Mouse (Mus musculus): ENCODE results near the gene Eif4g2. TPM values are rescaled to one million over a fixed set of nuclear protein-coding genes. Genes with fewer than 3 reads are reported as not detected.

Eif4g2 gene
- polyA plus RNA-seq, 1 experiment from 2014 or later: 1,010 TPM

GRCm38 (mm10) chr7:111121522-111121921 lies 38.7 kb upstream of the Eif4g2 start:
- no peak for TF ChIP-seq CTCF (IDR thresholded peaks at IDR 0.05; ENCODE audit: low read depth)
- Histone ChIP-seq H3K27ac (ENCODE audit: low read depth) (peak overlapping the region; percentile 99), H3K27me3 (ENCODE audit: insufficient read depth, low read length) (no peaks in the 10 kb centered on the region), H3K4me1 (ENCODE audit: insufficient read depth) (peaks cover 9% of the 10 kb centered on the region), H3K9me3 (ENCODE audit: low read depth, low read length) (no peaks in the 10 kb centered on the region), H3K9ac (peak overlapping the region; percentile 85), H3K36me3 (ENCODE audit: insufficient read depth) (peaks cover 9% of the 10 kb centered on the region; the same call in 1 of the 2 replicates), H3K4me2 (peak overlapping the region; percentile 90), H3K4me3 (ENCODE audit: low read depth, low read length) (peak overlapping the region; percentile 68)
- ATAC-seq (ENCODE audit: insufficient read depth) (no peak), DNase-seq (no peak)
- 40% methylated on average over 9 of the region's 9 CpGs for WGBS

DNA sequence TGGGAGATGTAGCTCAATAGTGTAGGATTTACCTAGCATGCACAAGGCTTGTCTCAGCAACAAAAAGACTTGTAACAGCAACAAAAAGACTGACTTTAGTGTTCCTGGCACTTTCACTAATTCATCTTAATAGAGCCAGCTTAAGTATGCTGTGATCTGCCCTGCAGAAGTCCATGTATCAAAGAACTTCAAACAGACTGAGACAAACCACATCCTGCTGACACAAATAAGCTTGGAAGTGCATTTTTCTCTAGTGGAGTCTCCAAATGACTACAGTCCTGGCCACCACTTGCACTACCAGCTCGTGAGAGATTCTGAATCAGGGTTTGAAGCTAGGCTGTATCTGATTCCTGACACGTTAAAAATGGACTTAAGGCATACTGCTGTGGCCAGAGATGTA lies 26.7 kb upstream of the Eif4g2 start:
- Histone ChIP-seq H3K36me3 (ENCODE audit: insufficient read depth) (no peaks in the 10 kb centered on the region), H3K4me1 (ENCODE audit: insufficient read depth) (no peaks in the 10 kb centered on the region), H3K9me3 (ENCODE audit: low read depth, low read length) (no peaks in the 10 kb centered on the region), H3K27me3 (ENCODE audit: insufficient read depth, low read length) (no peaks in the 10 kb centered on the region), H3K9ac (no peak overlapping the region), H3K4me3 (ENCODE audit: low read depth, low read length) (no peak overlapping the region), H3K27ac (ENCODE audit: low read depth) (no peak overlapping the region), H3K4me2 (no peak overlapping the region)
- DNase-seq: no peak
- TF ChIP-seq CTCF (IDR thresholded peaks at IDR 0.05; ENCODE audit: low read depth): no peak
- WGBS: 53% methylated on average over 2 of the region's 2 CpGs
- no peak for ATAC-seq (ENCODE audit: insufficient read depth)

GRCm38 (mm10) chr7:111109161-111109560 lies 26.3 kb upstream of the Eif4g2 start:
- Histone ChIP-seq H3K27me3 (ENCODE audit: insufficient read depth, low read length) (no peaks in the 10 kb centered on the region), H3K4me2 (no peak overlapping the region), H3K4me3 (ENCODE audit: low read depth, low read length) (no peak overlapping the region), H3K27ac (ENCODE audit: low read depth) (no peak overlapping the region), H3K4me1 (ENCODE audit: insufficient read depth) (no peaks in the 10 kb centered on the region), H3K9ac (no peak overlapping the region), H3K36me3 (ENCODE audit: insufficient read depth) (no peaks in the 10 kb centered on the region), H3K9me3 (ENCODE audit: low read depth, low read length) (no peaks in the 10 kb centered on the region)
- WGBS: 90% methylated on average over 2 of the region's 2 CpGs
- ATAC-seq (ENCODE audit: insufficient read depth) (no peak), DNase-seq (no peak)
- no peak for TF ChIP-seq CTCF (IDR thresholded peaks at IDR 0.05; ENCODE audit: low read depth)

GRCm38 (mm10) chr7:111098196-111098595 lies 15.4 kb upstream of the Eif4g2 start:
- Histone ChIP-seq H3K36me3 (ENCODE audit: insufficient read depth) (no peaks in the 10 kb centered on the region), H3K9me3 (ENCODE audit: low read depth, low read length) (no peaks in the 10 kb centered on the region), H3K4me3 (ENCODE audit: low read depth, low read length) (no peak overlapping the region), H3K27me3 (ENCODE audit: insufficient read depth, low read length) (no peaks in the 10 kb centered on the region), H3K4me1 (ENCODE audit: insufficient read depth) (no peaks in the 10 kb centered on the region), H3K27ac (ENCODE audit: low read depth) (no peak overlapping the region), H3K9ac (no peak overlapping the region), H3K4me2 (no peak overlapping the region)
- TF ChIP-seq CTCF (IDR thresholded peaks at IDR 0.05; ENCODE audit: low read depth): no peak
- DNase-seq (no peak), ATAC-seq (ENCODE audit: insufficient read depth) (no peak)
- WGBS: 91% methylated on average over 1 of the region's 1 CpGs

DNA sequence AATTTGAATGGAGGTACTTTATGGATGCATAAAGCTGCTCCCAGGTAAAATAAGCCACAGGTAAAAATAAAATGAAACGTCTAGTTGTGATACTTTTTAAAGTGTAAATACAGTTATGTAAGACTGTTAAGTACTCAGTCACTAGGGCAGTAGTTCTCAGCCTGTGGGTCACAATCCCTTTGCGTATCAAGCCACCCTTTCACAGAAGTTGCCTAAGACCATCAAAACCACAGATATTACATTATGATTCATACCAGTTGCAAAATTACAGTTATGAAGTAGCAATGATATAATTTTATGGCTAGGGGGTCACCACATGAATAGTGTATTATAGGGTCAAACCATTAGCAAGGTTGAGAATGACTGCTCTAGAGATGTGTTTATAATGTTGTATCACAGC lies 12.3 kb upstream of the Eif4g2 start:
- H3K9ac ChIP-seq: no peak overlapping the region
- H3K27ac ChIP-seq (ENCODE audit: low read depth): no peak overlapping the region
- H3K4me2 ChIP-seq: no peak overlapping the region
- WGBS: 73% methylated on average over 2 of the region's 2 CpGs
- H3K27me3 ChIP-seq (ENCODE audit: insufficient read depth, low read length): no peaks in the 10 kb centered on the region
- no peak for DNase-seq
- no peak for TF ChIP-seq CTCF (IDR thresholded peaks at IDR 0.05; ENCODE audit: low read depth)
- H3K36me3 ChIP-seq (ENCODE audit: insufficient read depth): no peaks in the 10 kb centered on the region
- no peak overlapping the region for H3K4me3 ChIP-seq (ENCODE audit: low read depth, low read length)
- H3K4me1 ChIP-seq (ENCODE audit: insufficient read depth): no peaks in the 10 kb centered on the region
- ATAC-seq (ENCODE audit: insufficient read depth): no peak
- no peaks in the 10 kb centered on the region for H3K9me3 ChIP-seq (ENCODE audit: low read depth, low read length)

DNA sequence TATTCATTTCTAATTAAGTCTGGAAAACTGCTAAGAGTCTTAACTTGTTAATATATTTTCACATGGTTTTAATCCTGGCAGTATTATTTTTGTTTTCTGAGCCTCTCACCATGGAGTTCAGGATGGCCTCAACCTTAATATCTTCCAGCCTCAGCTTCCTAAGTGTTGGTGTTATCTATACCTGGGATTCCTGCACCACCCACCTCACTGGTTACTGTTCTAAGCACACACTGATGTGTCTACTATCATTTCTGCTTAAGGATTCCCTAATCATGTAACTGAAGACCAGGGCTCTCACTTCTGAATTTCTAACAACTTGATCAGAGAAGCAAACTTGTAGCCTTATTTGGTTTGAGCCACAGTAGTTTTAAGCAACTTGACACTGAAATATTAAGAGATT lies 2.3 kb upstream of the Eif4g2 start:
- H3K36me3 ChIP-seq (ENCODE audit: insufficient read depth): peaks cover 18% of the 10 kb centered on the region
- H3K4me2 ChIP-seq: no peak overlapping the region
- no peaks in the 10 kb centered on the region for H3K27me3 ChIP-seq (ENCODE audit: insufficient read depth, low read length)
- H3K9ac ChIP-seq: no peak overlapping the region
- ATAC-seq (ENCODE audit: insufficient read depth): no peak
- peaks cover 4% of the 10 kb centered on the region; the same call in 1 of the 2 replicates for H3K4me1 ChIP-seq (ENCODE audit: insufficient read depth)
- no peaks in the 10 kb centered on the region for H3K9me3 ChIP-seq (ENCODE audit: low read depth, low read length)
- no peak for TF ChIP-seq CTCF (IDR thresholded peaks at IDR 0.05; ENCODE audit: low read depth)
- DNase-seq: no peak
- H3K27ac ChIP-seq (ENCODE audit: low read depth): no peak overlapping the region
- no peak overlapping the region for H3K4me3 ChIP-seq (ENCODE audit: low read depth, low read length)

- DNase-seq (no peak), ATAC-seq (ENCODE audit: insufficient read depth) (no peak)
- H3K9ac ChIP-seq: no peak overlapping the region
- TF ChIP-seq CTCF (IDR thresholded peaks at IDR 0.05; ENCODE audit: low read depth): no peak
- no peaks in the 10 kb centered on the region for H3K27me3 ChIP-seq (ENCODE audit: insufficient read depth, low read length)
- H3K4me1 ChIP-seq (ENCODE audit: insufficient read depth): peaks cover 7% of the 10 kb centered on the region; the same call in 1 of the 2 replicates
- no peak overlapping the region for H3K4me3 ChIP-seq (ENCODE audit: low read depth, low read length)
- H3K4me2 ChIP-seq: no peak overlapping the region
- H3K27ac ChIP-seq (ENCODE audit: low read depth): no peak overlapping the region
- 71% methylated on average over 2 of the region's 2 CpGs for WGBS
- H3K9me3 ChIP-seq (ENCODE audit: low read depth, low read length): no peaks in the 10 kb centered on the region
- peaks cover 25% of the 10 kb centered on the region for H3K36me3 ChIP-seq (ENCODE audit: insufficient read depth)
Observed at GRCm38 (mm10) chr7:111084443-111084842, 1.6 kb upstream of the Eif4g2 start.

GRCm38 (mm10) chr7:111083733-111084120 lies 897 bp upstream of the Eif4g2 start:
- Histone ChIP-seq H3K4me1 (ENCODE audit: insufficient read depth) (peaks cover 7% of the 10 kb centered on the region; the same call in 1 of the 2 replicates), H3K9me3 (ENCODE audit: low read depth, low read length) (no peaks in the 10 kb centered on the region), H3K4me3 (ENCODE audit: low read depth, low read length) (peak overlapping the region; percentile 91), H3K27ac (ENCODE audit: low read depth) (peak overlapping the region; percentile 100), H3K4me2 (peak overlapping the region; percentile 88), H3K9ac (peak overlapping the region; percentile 100), H3K36me3 (ENCODE audit: insufficient read depth) (peaks cover 32% of the 10 kb centered on the region), H3K27me3 (ENCODE audit: insufficient read depth, low read length) (no peaks in the 10 kb centered on the region)
- TF ChIP-seq CTCF (IDR thresholded peaks at IDR 0.05; ENCODE audit: low read depth): no peak
- DNase-seq (peak; percentile 61), ATAC-seq (ENCODE audit: insufficient read depth) (no peak)
- WGBS: 9% methylated on average over 4 of the region's 4 CpGs

Data from lung, embryonic 14.5 days (tissue).